Mouse (Mus musculus): Measurements from ENCODE around the gene Ephx4.

DNA sequence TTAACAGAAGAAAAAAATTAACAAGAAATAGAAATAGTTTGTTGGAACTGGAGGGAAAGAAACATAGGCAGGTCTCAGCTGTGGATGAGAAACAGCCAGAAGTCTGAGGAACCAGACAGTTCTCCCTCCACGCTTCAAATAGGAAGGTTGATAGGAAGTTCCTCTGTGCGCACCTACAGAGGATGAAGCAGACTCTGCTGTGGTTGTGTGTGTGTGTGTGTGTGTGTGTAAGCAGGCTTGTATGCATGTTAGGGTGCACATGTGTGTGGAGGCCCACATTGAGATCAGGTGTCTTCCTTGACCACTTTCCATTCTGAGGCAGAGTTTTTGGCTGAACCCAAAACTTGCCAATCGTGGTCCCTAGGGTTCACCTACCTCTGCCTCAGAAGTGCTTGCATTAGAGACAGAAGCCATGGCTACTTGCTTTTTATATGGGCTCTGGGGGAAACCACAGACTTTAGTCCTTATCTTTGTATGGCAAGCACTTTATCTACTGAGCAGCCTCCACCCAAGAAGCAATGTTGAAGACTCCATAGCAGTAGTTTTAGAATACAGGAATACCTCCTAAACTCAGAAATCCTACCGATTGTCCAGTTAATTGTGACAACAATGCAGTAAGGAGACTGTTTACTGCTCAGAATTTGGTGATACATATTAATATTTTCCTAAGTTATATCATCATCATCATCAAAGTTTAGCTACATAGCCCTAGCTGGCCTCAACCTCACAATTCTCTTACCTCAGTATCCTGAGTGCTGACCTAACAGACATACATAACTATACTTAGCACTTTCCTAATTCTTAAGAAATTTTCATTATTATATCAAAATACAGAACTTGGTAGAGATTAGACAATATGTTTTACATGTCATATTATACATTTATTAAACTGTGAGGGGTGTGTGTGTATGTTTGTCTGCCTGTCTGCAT, 59.9 kb downstream of the Ephx4 start:
- TF ChIP-seq EP300 (IDR thresholded peaks at IDR 0.05; ENCODE audit: low read length): no peak
- no peak for TF ChIP-seq BHLHE40 (IDR thresholded peaks at IDR 0.05; ENCODE audit: low read depth, low read length)
- TF ChIP-seq CTCF (conservative IDR thresholded peaks at IDR 0.05 in 1 of 2, IDR thresholded peaks at IDR 0.05 in 1 of 2; ENCODE audit: low read depth in 2 of 2, low read length in 2 of 2): no peak
- TF ChIP-seq USF1 (IDR thresholded peaks at IDR 0.05; ENCODE audit: low read depth, low read length): no peak
- TF ChIP-seq ZMIZ1 (IDR thresholded peaks at IDR 0.05; ENCODE audit: low read depth, low read length): no peak
- TF ChIP-seq E2F4 (IDR thresholded peaks at IDR 0.05; ENCODE audit: insufficient replicate concordance, low read depth, low read length): no peak
- TF ChIP-seq TCF12 (IDR thresholded peaks at IDR 0.05; ENCODE audit: low read depth, low read length): no peak
- TF ChIP-seq RAD21 (IDR thresholded peaks at IDR 0.05; ENCODE audit: low read depth, low read length): no peak
- no peak for TF ChIP-seq POLR2A (IDR thresholded peaks at IDR 0.05; ENCODE audit: low read depth, low read length)
- TF ChIP-seq NELFE (IDR thresholded peaks at IDR 0.05; ENCODE audit: low read depth, low read length): no peak
- TF ChIP-seq ZNF384 (IDR thresholded peaks at IDR 0.05; ENCODE audit: low read depth, low read length): no peak

Data from CH12.LX (cell line).